Mouse (Mus musculus) kidney, embryonic 14.5 days (tissue): ENCODE measurements around the gene Arnt2. TPM values are rescaled to one million over a fixed set of nuclear protein-coding genes. Genes with fewer than 3 reads are reported as not detected.

ENCODE experiments used
- ATAC-seq: fragments of 200-750 bp; cut with Nextera tagmentation; 2 replicates; pipeline ENCODE4 v1.8.0; 2017; ENCODE audit warnings: moderate number of reproducible peaks, mild to moderate bottlenecking, moderate TSS enrichment, moderate library complexity; ENCODE audit not compliant: low FRiP score, low TSS enrichment
- H3K27ac ChIP-seq: fragments of 300-500 bp; sonication (generic); 2 replicates; pipeline ENCODE4 v1.5.1; 2014; ENCODE audit warnings: low read depth, mild to moderate bottlenecking, low read length, moderate library complexity, mixed read lengths
- H3K27me3 ChIP-seq: fragments of 300-500 bp; sonication (generic); 2 replicates; pipeline ENCODE4 v1.6.1; 2014; ENCODE audit warnings: mild to moderate bottlenecking, low read length; ENCODE audit not compliant: control insufficient read depth, insufficient read depth
- H3K36me3 ChIP-seq: fragments of 300-500 bp; sonication (generic); 2 replicates; pipeline ENCODE4 v1.6.1; 2014; ENCODE audit warnings: low read length, mixed read lengths; ENCODE audit not compliant: control insufficient read depth, insufficient read depth
- H3K4me1 ChIP-seq: fragments of 300-500 bp; sonication (generic); 2 replicates; pipeline ENCODE4 v1.6.1; 2014; ENCODE audit warnings: low read length, mixed read lengths; ENCODE audit not compliant: control insufficient read depth, insufficient read depth
- H3K4me2 ChIP-seq: fragments of 300-500 bp; sonication (generic); replicated peaks from 2 replicates; pipeline ENCODE4 v1.6.1; 2014; ENCODE audit warnings: low read depth, mild to moderate bottlenecking, low read length
- H3K4me3 ChIP-seq: fragments of 300-500 bp; sonication (generic); 2 replicates; pipeline ENCODE4 v1.5.1; 2014; ENCODE audit warnings: mild to moderate bottlenecking, low read length
- H3K9ac ChIP-seq: fragments of 300-500 bp; sonication (generic); 2 replicates; pipeline ENCODE4 v1.6.1; 2014; ENCODE audit warnings: low read depth, mild to moderate bottlenecking, low read length, moderate library complexity
- H3K9me3 ChIP-seq: fragments of 300-500 bp; sonication (generic); 2 replicates; pipeline ENCODE4 v1.6.1; 2016; ENCODE audit warnings: low read length; ENCODE audit not compliant: control insufficient read depth
- WGBS: fragments of 180-500 bp; shearing (Covaris S2); extraction: QIAGEN DNeasy Blood & Tissue Kit; methylation state at CpG from one replicate; pipeline ENCODE4 v1.1.7; 2014; 5-methylcytosine and 5-hydroxymethylcytosine counted together
- polyA plus RNA-seq: library from polyadenylated mRNA; unstranded; fragments of >200 nt; fragmentation: Nextera tagmentation; extraction: Ambion mirVana; gene quantifications from 2 replicates; pipeline ENCODE4 v1.2.1, GENCODE M21; 2014

Gene Arnt2
- polyA plus RNA-seq, 1 experiment from 2014 or later: 10.5 TPM

- H3K27ac ChIP-seq: no peak overlapping the region
- H3K36me3 ChIP-seq: no peaks in the 10 kb centered on the region
- 86% methylated on average over 5 of the region's 5 CpGs for WGBS
- no peak for ATAC-seq
- no peak overlapping the region for H3K9ac ChIP-seq
- no peak overlapping the region; the same call in 1 of the 2 replicates for H3K4me2 ChIP-seq
- 0 out of 2 replicates have a peak overlapping the region, but pooled peaks have one; percentile 51 for H3K4me3 ChIP-seq
- no peaks in the 10 kb centered on the region for H3K9me3 ChIP-seq
- peaks cover 5% of the 10 kb centered on the region; the same call in 1 of the 2 replicates for H3K4me1 ChIP-seq
- no peaks in the 10 kb centered on the region for H3K27me3 ChIP-seq
Observed at GRCm38 (mm10) chr7:84408282-84408681, 1.7 kb downstream of the Arnt2 start.

- no peaks in the 10 kb centered on the region for H3K36me3 ChIP-seq
- H3K4me3 ChIP-seq: no peak overlapping the region
- no peak for ATAC-seq
- no peaks in the 10 kb centered on the region for H3K9me3 ChIP-seq
- H3K27me3 ChIP-seq: no peaks in the 10 kb centered on the region
- no peaks in the 10 kb centered on the region for H3K4me1 ChIP-seq
- H3K4me2 ChIP-seq: no peak overlapping the region
- H3K9ac ChIP-seq: no peak overlapping the region
- H3K27ac ChIP-seq: no peak overlapping the region
- WGBS: 73% methylated on average over 5 of the region's 5 CpGs
Observed at GRCm38 (mm10) chr7:84403371-84403770, 6.6 kb downstream of the Arnt2 start.

GRCm38 (mm10) chr7:84401641-84402455 lies 8.1 kb downstream of the Arnt2 start:
- Histone ChIP-seq H3K36me3 (no peaks in the 10 kb centered on the region), H3K9ac (no peak overlapping the region), H3K4me1 (no peaks in the 10 kb centered on the region), H3K27ac (no peak overlapping the region), H3K4me3 (no peak overlapping the region), H3K4me2 (no peak overlapping the region), H3K27me3 (no peaks in the 10 kb centered on the region), H3K9me3 (no peaks in the 10 kb centered on the region)
- no peak for ATAC-seq
- WGBS: 68% methylated on average over 9 of the region's 9 CpGs

GRCm38 (mm10) chr7:84397320-84397719 lies 12.7 kb downstream of the Arnt2 start:
- WGBS: 74% methylated on average over 1 of the region's 1 CpGs
- Histone ChIP-seq H3K9ac (no peak overlapping the region), H3K4me1 (no peaks in the 10 kb centered on the region), H3K27me3 (no peaks in the 10 kb centered on the region), H3K9me3 (no peaks in the 10 kb centered on the region), H3K4me3 (no peak overlapping the region), H3K4me2 (no peak overlapping the region), H3K27ac (no peak overlapping the region), H3K36me3 (no peaks in the 10 kb centered on the region)
- ATAC-seq: no peak

GRCm38 (mm10) chr7:84396581-84396980 lies 13.4 kb downstream of the Arnt2 start:
- Histone ChIP-seq H3K27me3 (no peaks in the 10 kb centered on the region), H3K9me3 (no peaks in the 10 kb centered on the region), H3K9ac (no peak overlapping the region), H3K4me2 (no peak overlapping the region), H3K4me3 (no peak overlapping the region), H3K36me3 (no peaks in the 10 kb centered on the region), H3K27ac (no peak overlapping the region), H3K4me1 (no peaks in the 10 kb centered on the region)
- WGBS: 96% methylated on average over 3 of the region's 3 CpGs
- ATAC-seq: no peak

- no peaks in the 10 kb centered on the region for H3K36me3 ChIP-seq
- H3K4me2 ChIP-seq: no peak overlapping the region
- no peaks in the 10 kb centered on the region for H3K4me1 ChIP-seq
- ATAC-seq: no peak
- H3K27me3 ChIP-seq: no peaks in the 10 kb centered on the region
- H3K9me3 ChIP-seq: no peaks in the 10 kb centered on the region
- 74% methylated on average over 3 of the region's 3 CpGs for WGBS
- no peak overlapping the region for H3K4me3 ChIP-seq
- no peak overlapping the region for H3K27ac ChIP-seq
- H3K9ac ChIP-seq: no peak overlapping the region
Observed at GRCm38 (mm10) chr7:84387826-84388225, 22.1 kb downstream of the Arnt2 start.

DNA sequence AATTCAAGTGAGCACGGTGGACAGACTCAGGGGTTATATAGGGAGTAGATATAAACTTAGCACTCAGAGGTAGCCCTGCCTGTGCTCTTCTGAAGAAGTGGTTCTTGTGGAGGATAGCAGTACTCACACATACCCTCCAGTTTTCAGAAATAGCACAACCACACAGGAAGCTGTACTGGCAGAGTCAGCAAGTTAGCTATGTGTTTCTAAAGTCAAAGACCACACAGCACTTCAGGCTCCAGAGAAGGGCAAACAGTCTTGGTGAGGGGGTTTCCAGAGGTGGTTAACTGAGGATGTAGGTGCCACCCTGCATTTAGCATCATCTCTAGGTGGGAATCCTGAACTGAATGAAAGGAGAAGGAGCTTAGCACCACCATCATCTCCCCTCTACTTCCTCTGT lies 23.5 kb downstream of the Arnt2 start:
- ATAC-seq: no peak

GRCm38 (mm10) chr7:84384778-84385177 lies 25.2 kb downstream of the Arnt2 start:
- WGBS: 89% methylated on average over 4 of the region's 4 CpGs
- no peak overlapping the region for H3K9ac ChIP-seq
- no peak overlapping the region for H3K4me2 ChIP-seq
- no peak for ATAC-seq
- H3K4me1 ChIP-seq: no peaks in the 10 kb centered on the region
- no peak overlapping the region for H3K4me3 ChIP-seq
- H3K36me3 ChIP-seq: no peaks in the 10 kb centered on the region
- H3K27me3 ChIP-seq: no peaks in the 10 kb centered on the region
- H3K9me3 ChIP-seq: no peaks in the 10 kb centered on the region
- no peak overlapping the region for H3K27ac ChIP-seq

More for the DNA sequence above, 23.5 kb downstream of the Arnt2 start:
- Histone ChIP-seq H3K27ac (no peak overlapping the region), H3K4me2 (no peak overlapping the region), H3K27me3 (no peaks in the 10 kb centered on the region), H3K4me1 (no peaks in the 10 kb centered on the region), H3K4me3 (no peak overlapping the region), H3K36me3 (no peaks in the 10 kb centered on the region), H3K9me3 (no peaks in the 10 kb centered on the region), H3K9ac (no peak overlapping the region)
- 88% methylated on average over 1 of the region's 1 CpGs for WGBS

DNA sequence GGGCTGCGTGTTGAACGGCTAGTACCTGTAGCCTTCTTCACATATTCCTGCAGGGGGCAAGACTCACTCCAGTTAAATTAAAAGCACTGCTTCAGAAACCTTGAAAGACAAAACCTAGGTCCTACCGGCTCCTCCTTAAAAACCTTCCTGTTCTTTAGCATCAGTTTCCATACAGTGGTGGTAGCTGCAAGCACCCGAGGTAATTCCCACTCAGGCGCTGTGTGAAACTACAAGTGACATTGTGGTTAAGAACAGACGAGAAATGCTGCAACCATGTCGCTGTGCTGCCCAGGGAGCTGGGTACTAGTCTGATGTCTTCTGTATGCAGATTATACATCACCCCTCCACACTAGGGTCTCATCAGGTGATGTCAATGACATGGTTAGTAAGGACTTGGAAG lies 25.9 kb downstream of the Arnt2 start:
- ATAC-seq: no peak
- 90% methylated on average over 7 of the region's 7 CpGs for WGBS

More for the DNA sequence above, 25.9 kb downstream of the Arnt2 start:
- no peak overlapping the region for H3K9ac ChIP-seq
- H3K4me2 ChIP-seq: no peak overlapping the region
- H3K4me1 ChIP-seq: no peaks in the 10 kb centered on the region
- H3K27me3 ChIP-seq: no peaks in the 10 kb centered on the region
- H3K36me3 ChIP-seq: no peaks in the 10 kb centered on the region
- no peaks in the 10 kb centered on the region for H3K9me3 ChIP-seq
- no peak overlapping the region for H3K4me3 ChIP-seq
- no peak overlapping the region for H3K27ac ChIP-seq
